ENCODE assay signal across 20 mouse cellular contexts in the genomic region with DNA sequence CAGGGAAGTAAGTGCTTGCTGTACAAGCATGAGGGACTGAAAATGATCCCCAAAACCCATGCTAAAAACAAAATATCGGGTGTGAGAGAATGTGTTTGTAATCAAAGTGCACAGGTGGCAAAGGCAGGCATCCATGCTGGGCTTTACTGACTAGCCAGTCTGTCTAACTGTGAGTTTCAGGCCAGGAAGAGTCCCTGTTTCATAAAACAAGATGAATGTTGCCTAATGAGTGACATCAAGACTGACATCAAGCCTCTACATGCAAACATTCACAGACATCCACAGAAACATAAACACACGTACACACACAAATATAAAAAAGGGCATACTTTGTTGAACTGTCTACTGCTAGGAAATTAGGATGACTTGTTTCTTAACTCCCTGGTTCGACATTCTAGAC.
"Had no signal": no experiment of that assay in that cellular context is flagged by ENCODE, and none has a peak within 500 bp of the region (broad histone marks: within the 10 kb centered on the region; RNA-seq: fewer than 3 reads in every experiment).

No protein-coding gene starts in this region.

- H3K4me3 ChIP-seq: lung, embryonic 15.5 days; midbrain, embryonic 10.5 days; midbrain, embryonic 12.5 days; myocyte; neural tube, embryonic 13.5 days; neural tube, embryonic 15.5 days had no signal

- H3K36me3 ChIP-seq: lung, embryonic 15.5 days; midbrain, embryonic 10.5 days; midbrain, embryonic 12.5 days; neural tube, embryonic 13.5 days; neural tube, embryonic 15.5 days had no signal

- H3K27me3 ChIP-seq: lung, embryonic 15.5 days; midbrain, embryonic 12.5 days; neural tube, embryonic 13.5 days; neural tube, embryonic 15.5 days had no signal

- DNase-seq: lung, adult 2 months; lung, postnatal 14 days; lung, postnatal 4 days; midbrain, embryonic 14.5 days; retina, postnatal 1 day; right cerebral cortex, adult 18-20 months; right cerebral cortex, postnatal 25 days; right cerebral cortex, postnatal 4 days; spleen, adult 18-20 months; thymus, adult 18-20 months; thymus, postnatal 14 days; thymus, postnatal 36 days had no signal

- H3K9ac ChIP-seq: lung, embryonic 15.5 days; midbrain, embryonic 12.5 days; neural tube, embryonic 13.5 days; neural tube, embryonic 15.5 days had no signal

- H3K9me3 ChIP-seq: lung, embryonic 15.5 days; midbrain, embryonic 10.5 days; midbrain, embryonic 12.5 days; neural tube, embryonic 13.5 days; neural tube, embryonic 15.5 days had no signal

- H3K4me1 ChIP-seq: lung, embryonic 15.5 days; midbrain, embryonic 12.5 days; neural tube, embryonic 13.5 days had no signal

- H3K27ac ChIP-seq: lung, embryonic 15.5 days; midbrain, embryonic 10.5 days; midbrain, embryonic 12.5 days; neural tube, embryonic 13.5 days; neural tube, embryonic 15.5 days had no signal

- H3K4me2 ChIP-seq: lung, embryonic 15.5 days; midbrain, embryonic 12.5 days; neural tube, embryonic 13.5 days; neural tube, embryonic 15.5 days had no signal

- ATAC-seq: lung, postnatal 0 days; midbrain, embryonic 16.5 days had no signal
